Mouse (Mus musculus): ENCODE data around the gene Ccdc167.

Gene Ccdc167
- long read RNA-seq, experiment 1, transcript Ccdc167-202 (4 exons, 1,397 nt) = major isoform, 18 of 23 reads
- long read RNA-seq, experiment 1, partial matches to known transcripts = 2 of 23 reads
- long read RNA-seq, experiment 1, other reads (novel, unspliced or antisense) = 3 of 23 reads
- long read RNA-seq, experiment 2, transcript Ccdc167-202 (4 exons, 1,397 nt) = major isoform, 18 of 20 reads
- long read RNA-seq, experiment 2, partial matches to known transcripts = 0 of 20 reads
- long read RNA-seq, experiment 2, other reads (novel, unspliced or antisense) = 2 of 20 reads

- intact Hi-C loops (cut with DNase I) = no loop called here
These were observed at the start of gene Ccdc167 for GRCm38 (mm10) chr17:29716732-29717445. Gene Ccdc167, minus strand, starts transcription at chr17:29717044.

- intact Hi-C loops (cut with DNase I) = no loop called here
These were observed 48.5 kb upstream of the Ccdc167 start for GRCm38 (mm10) chr17:29765380-29765779.

DNA sequence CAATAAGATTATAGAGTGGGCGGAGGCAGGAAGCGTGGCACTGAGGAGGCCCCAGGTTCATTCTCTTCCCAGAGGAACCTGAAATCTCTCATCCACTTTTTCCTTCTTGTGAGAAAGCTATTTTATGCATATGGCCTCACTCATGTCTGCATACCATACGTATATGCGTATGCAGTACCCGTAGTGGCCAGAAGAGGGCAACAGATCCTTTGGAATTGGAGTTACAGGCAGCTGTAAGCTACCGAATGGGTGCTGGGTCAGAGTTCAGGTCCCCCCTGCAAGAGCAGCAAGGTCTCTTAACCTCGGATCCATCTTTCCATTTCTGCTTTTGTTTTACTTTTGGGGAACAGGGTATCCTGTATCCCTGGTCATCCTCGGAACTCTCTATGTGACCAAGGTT lies 45.7 kb upstream of the Ccdc167 start:
- intact Hi-C loops (cut with DNase I) = no loop called here

DNA sequence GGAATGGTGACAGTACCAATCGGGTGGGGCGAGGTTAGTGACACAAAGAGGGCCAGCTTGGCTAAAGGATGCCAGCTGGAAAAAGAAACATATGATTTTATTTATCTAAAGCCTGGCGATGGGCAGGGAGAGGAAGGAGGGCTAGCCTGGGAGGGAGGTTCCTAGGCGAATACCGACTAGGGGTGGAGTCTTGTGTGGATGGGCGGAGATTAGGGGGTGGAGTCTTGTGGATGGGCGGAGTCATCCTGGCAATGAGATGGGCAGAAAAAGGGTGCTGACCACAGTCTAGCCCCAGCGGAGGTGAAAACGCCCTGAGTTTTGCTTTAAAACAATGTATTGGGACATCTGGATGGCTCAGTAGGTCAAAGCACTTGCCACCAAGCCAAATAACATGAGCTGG lies 45.1 kb upstream of the Ccdc167 start:
- intact Hi-C loops (cut with DNase I) = no loop called here

DNA sequence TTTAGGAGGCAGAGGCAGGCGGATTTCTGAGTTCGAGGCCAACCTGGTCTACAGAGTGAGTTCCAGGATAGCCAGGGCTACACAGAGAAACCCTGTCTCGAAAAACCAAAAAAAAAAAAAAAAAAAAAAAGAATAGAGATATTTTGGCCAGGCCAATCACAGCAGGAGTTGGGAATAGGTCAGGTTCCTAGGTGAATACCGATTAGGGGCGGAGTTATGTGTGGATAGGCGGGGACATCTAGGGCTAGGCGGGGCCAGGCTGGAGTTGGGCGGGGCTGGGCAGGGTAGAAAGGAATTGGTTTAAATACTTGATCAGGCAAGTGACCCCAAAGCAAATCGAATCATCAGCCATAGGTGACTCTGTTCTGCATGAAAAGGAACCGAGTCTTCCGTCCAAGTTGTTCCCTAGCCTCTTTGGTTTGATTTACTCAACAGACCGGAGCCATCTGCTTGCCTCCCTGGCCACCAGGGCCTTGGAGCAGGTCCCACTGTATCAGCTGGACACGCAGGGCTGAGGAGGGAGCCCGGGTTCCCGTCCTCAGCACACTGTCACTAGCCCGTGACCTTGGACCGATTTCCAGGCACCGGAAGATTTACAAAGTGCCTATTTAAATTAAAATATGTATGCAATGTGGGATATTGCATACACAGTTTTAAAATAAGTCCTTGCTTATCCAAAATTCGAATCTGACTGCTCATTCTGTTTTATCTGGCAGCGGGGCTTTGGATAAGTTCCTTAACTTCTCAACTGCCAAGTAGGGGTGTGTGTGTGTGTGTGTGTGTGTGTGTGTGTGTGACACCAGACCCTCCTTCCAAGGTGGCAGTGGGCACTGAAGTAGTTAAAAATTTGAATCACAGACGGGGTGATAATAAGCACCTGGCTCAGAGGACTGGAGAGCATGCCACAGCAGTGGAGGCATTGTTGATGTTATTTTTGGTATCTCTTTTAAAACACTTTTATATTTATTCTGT lies 43.8 kb upstream of the Ccdc167 start:
- intact Hi-C loops (cut with DNase I) = no loop called here

GRCm38 (mm10) chr17:29759963-29760362 lies 43.1 kb upstream of the Ccdc167 start:
- intact Hi-C loops (cut with DNase I) = no loop called here

DNA sequence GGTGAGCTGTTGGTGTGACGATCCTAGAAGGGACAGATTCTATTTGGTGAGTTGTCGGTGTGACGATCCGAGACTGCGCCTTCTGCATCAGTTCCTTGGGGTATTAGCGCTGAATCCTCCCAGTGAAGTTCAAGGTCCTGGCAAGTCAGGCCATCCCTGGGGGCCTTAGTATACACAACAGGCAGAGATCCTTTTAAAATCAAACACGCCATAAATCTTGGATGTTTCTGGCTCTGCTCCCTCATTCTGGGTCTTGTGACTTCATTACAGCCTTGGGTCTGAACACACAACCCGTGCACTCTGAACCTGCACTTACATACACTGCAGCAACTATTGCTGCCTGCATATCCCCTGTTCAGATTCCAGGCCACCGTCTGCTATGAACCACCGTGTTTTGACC lies 39.5 kb upstream of the Ccdc167 start:
- intact Hi-C loops (cut with DNase I) = no loop called here

- intact Hi-C loops (cut with DNase I) = no loop called here
These were observed 37.7 kb upstream of the Ccdc167 start for GRCm38 (mm10) chr17:29754510-29754909.

DNA sequence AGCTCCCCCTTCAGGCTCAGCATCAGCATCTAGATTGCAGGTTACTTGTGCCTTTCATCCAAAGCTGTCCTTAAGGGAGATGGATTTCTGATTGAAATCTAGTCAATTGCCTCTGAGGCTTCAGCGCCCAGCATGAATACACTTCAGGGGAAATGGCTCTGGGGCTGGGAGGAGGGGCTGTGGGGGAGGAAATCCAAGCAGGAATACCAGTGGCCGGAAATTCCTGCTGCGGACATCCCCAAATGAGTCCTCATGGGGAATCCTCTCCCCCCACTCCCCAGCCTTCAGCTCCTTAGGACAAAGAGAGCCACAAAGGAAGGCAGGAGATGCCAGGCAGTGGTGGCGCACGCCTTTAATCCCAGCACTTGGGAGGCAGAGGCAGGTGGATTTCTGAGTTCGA lies 30.6 kb upstream of the Ccdc167 start:
- intact Hi-C loops (cut with DNase I) = no loop called here

DNA sequence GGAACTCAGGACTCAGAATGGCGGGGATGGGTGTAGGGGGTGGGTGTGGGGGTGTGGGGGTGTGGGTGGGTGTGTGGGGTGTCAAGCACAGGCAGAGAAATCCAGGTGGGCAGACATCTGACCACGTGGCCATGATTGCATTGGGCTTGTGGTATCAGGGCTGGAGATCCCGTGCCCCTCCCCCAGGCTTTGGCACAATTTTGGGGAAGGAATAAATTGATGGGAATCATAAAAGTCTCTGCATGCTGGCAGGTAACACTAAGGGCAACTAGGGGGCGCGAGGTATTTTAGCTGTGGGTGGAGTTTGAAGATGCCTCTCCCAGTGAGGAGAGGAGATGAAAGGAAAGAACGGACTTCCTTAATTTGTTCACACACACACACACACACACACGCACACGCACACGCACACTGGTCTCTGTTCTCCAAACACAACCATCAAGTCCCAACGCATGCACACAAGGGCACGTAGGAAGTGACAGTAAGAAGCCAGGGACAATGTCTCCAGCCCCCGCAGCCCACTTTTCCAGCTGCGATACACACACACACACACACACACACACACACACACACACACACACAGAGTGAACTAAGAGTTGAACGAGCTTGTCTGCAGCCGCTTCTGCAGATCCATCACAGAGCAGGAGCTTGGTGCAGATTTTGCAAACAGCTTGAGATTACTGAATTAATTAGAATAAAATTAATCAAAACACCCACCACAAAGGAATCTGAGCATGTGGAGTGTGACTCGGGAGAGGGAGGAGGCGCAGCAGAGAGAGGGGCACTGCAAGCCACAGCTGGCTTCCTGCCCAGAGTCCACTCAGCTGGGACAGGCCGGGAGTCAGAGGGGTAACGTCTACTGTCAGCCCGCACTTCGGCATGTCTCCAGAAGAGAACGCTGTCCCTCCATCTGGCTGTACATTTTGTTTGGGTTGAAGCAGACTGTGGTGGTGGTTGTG lies 21.3 kb upstream of the Ccdc167 start:
- intact Hi-C loops (cut with DNase I) = no loop called here

DNA sequence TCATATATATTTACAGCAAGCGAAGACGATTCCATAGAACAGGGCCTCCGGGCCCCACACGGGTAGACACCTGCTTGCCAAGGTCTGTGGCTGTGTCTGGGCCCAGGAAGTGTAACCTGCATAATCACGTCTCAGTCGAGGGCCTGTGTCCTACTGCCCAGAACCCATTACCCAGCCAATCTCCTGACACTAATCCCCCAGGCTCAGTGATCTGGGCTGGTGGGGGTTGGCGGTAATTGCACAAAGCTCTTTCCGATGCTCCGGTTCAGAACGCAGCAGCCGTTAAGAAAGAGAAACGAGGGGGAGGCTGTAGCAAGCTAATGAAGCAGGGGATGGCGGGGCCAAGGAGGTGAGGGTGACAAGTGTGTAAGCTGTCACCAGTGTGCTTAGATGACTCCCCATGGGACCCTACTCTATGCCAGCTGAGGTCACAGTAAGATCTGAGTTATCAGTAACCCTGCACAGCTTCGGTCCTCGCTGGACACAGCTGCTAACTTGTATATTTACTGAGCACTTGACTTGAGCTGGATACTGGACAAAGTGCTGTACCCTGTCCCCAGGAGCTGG lies 19.7 kb upstream of the Ccdc167 start:
- intact Hi-C loops (cut with DNase I) = no loop called here

DNA sequence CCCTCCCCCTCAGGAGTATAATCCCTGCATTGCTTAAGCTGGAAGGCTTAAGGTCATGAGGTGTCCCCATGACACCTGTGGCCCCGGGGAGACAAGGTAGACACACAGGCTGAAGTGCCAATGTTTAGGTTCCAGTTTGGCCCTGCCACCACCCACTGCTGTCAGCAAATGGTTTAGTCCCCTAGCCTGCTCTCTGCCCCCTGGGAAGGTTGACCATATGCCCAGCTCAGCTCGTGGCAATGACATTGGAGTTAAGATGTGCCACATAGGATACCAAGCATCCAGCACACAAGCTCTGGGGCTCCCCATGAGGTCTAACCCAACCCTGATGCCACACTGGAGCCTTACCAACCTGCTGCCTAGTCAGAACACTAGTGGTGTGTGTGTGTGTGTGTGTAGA lies 15.7 kb upstream of the Ccdc167 start:
- intact Hi-C loops (cut with DNase I) = no loop called here

DNA sequence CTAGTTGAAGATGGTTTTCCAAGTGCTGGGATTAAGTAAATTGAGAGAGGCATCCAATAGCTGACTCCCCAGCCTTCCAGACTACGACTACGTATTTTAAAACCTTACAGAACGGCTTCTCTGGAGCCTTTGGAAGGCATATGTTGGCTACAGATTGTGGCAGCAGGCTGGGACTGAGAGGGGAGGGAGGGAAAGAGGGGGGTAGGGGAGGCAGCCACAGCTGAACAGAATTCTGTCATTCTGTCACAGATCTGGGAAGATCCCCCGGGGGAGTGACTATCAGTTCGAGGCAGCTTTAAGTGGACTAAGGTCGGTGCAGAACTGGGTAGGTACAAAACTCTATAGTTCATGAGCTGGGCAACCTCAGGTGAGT lies 15.1 kb upstream of the Ccdc167 start:
- intact Hi-C loops (cut with DNase I) = no loop called here

GRCm38 (mm10) chr17:29731266-29731952 lies 14.6 kb upstream of the Ccdc167 start:
- intact Hi-C loops (cut with DNase I) = no loop called here

GRCm38 (mm10) chr17:29730510-29731265 lies 13.8 kb upstream of the Ccdc167 start:
- intact Hi-C loops (cut with DNase I) = no loop called here

GRCm38 (mm10) chr17:29728082-29728481 lies 11.2 kb upstream of the Ccdc167 start:
- intact Hi-C loops (cut with DNase I) = no loop called here

DNA sequence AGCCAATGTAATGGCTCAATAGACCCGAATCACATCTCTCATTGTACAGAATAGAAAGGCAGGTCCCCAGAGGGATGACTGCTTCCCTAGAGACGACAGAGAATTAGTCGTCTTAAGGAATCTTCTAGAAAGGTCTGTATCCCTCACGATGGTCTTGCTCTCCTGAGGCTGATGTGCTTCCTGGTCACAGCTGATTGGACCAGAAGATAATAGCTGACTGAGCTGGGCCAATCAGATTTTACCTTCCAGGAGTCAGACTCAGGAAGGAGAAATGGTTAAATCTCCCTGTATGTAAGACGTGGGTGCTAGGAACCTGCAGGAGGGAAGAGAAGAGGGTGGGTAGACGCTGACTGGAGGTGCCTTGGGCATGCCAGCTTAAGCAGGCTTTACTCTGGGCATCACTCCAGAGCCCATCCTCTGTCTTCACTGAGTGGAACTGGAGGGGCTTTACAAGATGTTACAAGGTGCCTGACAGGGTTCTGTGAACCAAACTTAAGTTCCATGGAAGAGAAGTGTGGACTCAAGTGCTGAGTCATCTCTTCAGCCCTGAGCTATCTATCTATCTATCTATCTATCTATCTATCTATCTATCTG lies 8.3 kb upstream of the Ccdc167 start:
- intact Hi-C loops (cut with DNase I) = no loop called here

GRCm38 (mm10) chr17:29724610-29725009 lies 7.8 kb upstream of the Ccdc167 start:
- intact Hi-C loops (cut with DNase I) = no loop called here

All from adrenal gland (tissue).